23 mouse cellular contexts compared by ENCODE assay signal in genomic region chr1:129558054-129558453, GRCm38 (mm10).
DNase-seq lines count a peak whose midpoint lies in the region; ATAC-seq lines count a peak whose summit lies in the region.
"Had no signal": no experiment of that assay in that cellular context is flagged by ENCODE, and none has a peak within 500 bp of the region (broad histone marks: within the 10 kb centered on the region; RNA-seq: fewer than 3 reads in every experiment).

No protein-coding gene starts in this region.

- no peaks in the 10 kb centered on the region for H3K4me1 ChIP-seq in embryonic facial prominence, embryonic 13.5 days
- no peaks in the 10 kb centered on the region for H3K4me1 ChIP-seq in embryonic facial prominence, embryonic 10.5 days
- H3K4me1 ChIP-seq in kidney, embryonic 15.5 days = 0 out of 2 replicates have a peak, but pooled peaks cover 3% of the 10 kb centered on the region
- no peaks in the 10 kb centered on the region for H3K4me1 ChIP-seq in midbrain, embryonic 11.5 days (ENCODE audit: control insufficient read depth, insufficient read depth, low read length)
- no peaks in the 10 kb centered on the region for H3K4me1 ChIP-seq in midbrain, embryonic 10.5 days
- H3K4me1 ChIP-seq in midbrain, embryonic 16.5 days (ENCODE audit: control insufficient read depth, insufficient read depth, low read length) = no peaks in the 10 kb centered on the region
- H3K4me1 ChIP-seq: embryonic facial prominence, embryonic 15.5 days; hindbrain, embryonic 12.5 days had no signal

- H3K4me3 ChIP-seq in embryonic facial prominence, embryonic 13.5 days = no peak overlapping the region
- no peak overlapping the region for H3K4me3 ChIP-seq in embryonic facial prominence, embryonic 10.5 days
- H3K4me3 ChIP-seq in kidney, embryonic 15.5 days (replicated peaks) = no peak overlapping the region
- H3K4me3 ChIP-seq in midbrain, embryonic 11.5 days (ENCODE audit: low read depth, low read length) = no peak overlapping the region
- H3K4me3 ChIP-seq in midbrain, embryonic 10.5 days = no peak overlapping the region
- no peak overlapping the region for H3K4me3 ChIP-seq in midbrain, embryonic 16.5 days (ENCODE audit: low read depth, low read length)
- H3K4me3 ChIP-seq: embryonic facial prominence, embryonic 15.5 days; gastrocnemius, adult 2 months; hindbrain, embryonic 12.5 days had no signal

- H3K27ac ChIP-seq in embryonic facial prominence, embryonic 13.5 days = no peak overlapping the region
- H3K27ac ChIP-seq in embryonic facial prominence, embryonic 10.5 days (replicated peaks) = no peak overlapping the region
- no peak overlapping the region for H3K27ac ChIP-seq in kidney, embryonic 15.5 days
- no peak overlapping the region for H3K27ac ChIP-seq in midbrain, embryonic 11.5 days (ENCODE audit: low read depth, low read length)
- H3K27ac ChIP-seq in midbrain, embryonic 10.5 days (replicated peaks) = no peak overlapping the region
- H3K27ac ChIP-seq in midbrain, embryonic 16.5 days (ENCODE audit: low read length) = no peak overlapping the region
- H3K27ac ChIP-seq: embryonic facial prominence, embryonic 15.5 days; gastrocnemius, adult 2 months; hindbrain, embryonic 12.5 days had no signal

- WGBS in embryonic facial prominence, embryonic 13.5 days = 77% methylated on average over 4 of the region's 4 CpGs
- 87% methylated on average over 4 of the region's 4 CpGs for WGBS in embryonic facial prominence, embryonic 10.5 days
- WGBS in kidney, embryonic 15.5 days = 80% methylated on average over 4 of the region's 4 CpGs
- 93% methylated on average over 4 of the region's 4 CpGs for WGBS in midbrain, embryonic 11.5 days
- WGBS in midbrain, embryonic 10.5 days = 89% methylated on average over 4 of the region's 4 CpGs
- 83% methylated on average over 4 of the region's 4 CpGs for WGBS in midbrain, embryonic 16.5 days

- no peaks in the 10 kb centered on the region for H3K27me3 ChIP-seq in embryonic facial prominence, embryonic 13.5 days
- no peaks in the 10 kb centered on the region for H3K27me3 ChIP-seq in embryonic facial prominence, embryonic 10.5 days (replicated peaks; ENCODE audit: low read depth, poor library complexity, severe bottlenecking)
- no peaks in the 10 kb centered on the region for H3K27me3 ChIP-seq in kidney, embryonic 15.5 days
- H3K27me3 ChIP-seq in midbrain, embryonic 11.5 days (ENCODE audit: control insufficient read depth, insufficient read depth, low read length) = no peaks in the 10 kb centered on the region
- H3K27me3 ChIP-seq in midbrain, embryonic 10.5 days (ENCODE audit: low read depth, poor library complexity, severe bottlenecking) = no peaks in the 10 kb centered on the region
- H3K27me3 ChIP-seq in midbrain, embryonic 16.5 days (ENCODE audit: control insufficient read depth, insufficient read depth, low read depth, low read length) = no peaks in the 10 kb centered on the region
- H3K27me3 ChIP-seq: embryonic facial prominence, embryonic 15.5 days; hindbrain, embryonic 12.5 days had no signal

- H3K9ac ChIP-seq in embryonic facial prominence, embryonic 13.5 days = no peak overlapping the region
- no peak overlapping the region for H3K9ac ChIP-seq in kidney, embryonic 15.5 days
- no peak overlapping the region for H3K9ac ChIP-seq in midbrain, embryonic 11.5 days (ENCODE audit: low read length)
- no peak overlapping the region for H3K9ac ChIP-seq in midbrain, embryonic 16.5 days (ENCODE audit: low read depth, low read length)
- H3K9ac ChIP-seq: embryonic facial prominence, embryonic 15.5 days; forebrain, postnatal 0 days; hindbrain, embryonic 12.5 days had no signal

- H3K4me2 ChIP-seq in embryonic facial prominence, embryonic 13.5 days = no peak overlapping the region
- no peak overlapping the region for H3K4me2 ChIP-seq in kidney, embryonic 15.5 days
- no peak overlapping the region for H3K4me2 ChIP-seq in midbrain, embryonic 11.5 days
- H3K4me2 ChIP-seq in midbrain, embryonic 16.5 days (ENCODE audit: low read length) = no peak overlapping the region
- H3K4me2 ChIP-seq: embryonic facial prominence, embryonic 15.5 days; heart, embryonic 11.5 days; hindbrain, embryonic 12.5 days had no signal

- H3K9me3 ChIP-seq in embryonic facial prominence, embryonic 13.5 days = no peaks in the 10 kb centered on the region
- H3K9me3 ChIP-seq in embryonic facial prominence, embryonic 10.5 days = peaks cover 4% of the 10 kb centered on the region; the same call in 1 of the 2 replicates
- no peaks in the 10 kb centered on the region for H3K9me3 ChIP-seq in kidney, embryonic 15.5 days (replicated peaks)
- no peaks in the 10 kb centered on the region for H3K9me3 ChIP-seq in midbrain, embryonic 11.5 days (ENCODE audit: control insufficient read depth, low read length)
- peaks cover 5% of the 10 kb centered on the region for H3K9me3 ChIP-seq in midbrain, embryonic 10.5 days (replicated peaks)
- H3K9me3 ChIP-seq in midbrain, embryonic 16.5 days (replicated peaks; ENCODE audit: control insufficient read depth, low read length, poor library complexity, severe bottlenecking) = no peaks in the 10 kb centered on the region
- H3K9me3 ChIP-seq: embryonic facial prominence, embryonic 15.5 days; hindbrain, embryonic 12.5 days had no signal

- H3K36me3 ChIP-seq in embryonic facial prominence, embryonic 13.5 days = no peaks in the 10 kb centered on the region
- no peaks in the 10 kb centered on the region for H3K36me3 ChIP-seq in embryonic facial prominence, embryonic 10.5 days (replicated peaks)
- no peaks in the 10 kb centered on the region for H3K36me3 ChIP-seq in kidney, embryonic 15.5 days
- no peaks in the 10 kb centered on the region for H3K36me3 ChIP-seq in midbrain, embryonic 11.5 days (ENCODE audit: control insufficient read depth, insufficient read depth, low read length)
- no peaks in the 10 kb centered on the region for H3K36me3 ChIP-seq in midbrain, embryonic 10.5 days
- no peaks in the 10 kb centered on the region for H3K36me3 ChIP-seq in midbrain, embryonic 16.5 days (ENCODE audit: control insufficient read depth, insufficient read depth, low read length)
- H3K36me3 ChIP-seq: embryonic facial prominence, embryonic 15.5 days; hindbrain, embryonic 12.5 days had no signal

- no peak for DNase-seq in embryonic facial prominence, embryonic 10.5 days (ENCODE audit: low spot score)
- no peak for DNase-seq in kidney, adult 11 months
- no peak for DNase-seq in midbrain, embryonic 11.5 days (ENCODE audit: low spot score, missing footprints)
- no peak for DNase-seq in midbrain, embryonic 10.5 days (ENCODE audit: low spot score)
- DNase-seq: adrenal gland, adult 8-10 months; adrenal gland, postnatal 25 days; cerebellum, adult 11-12 months; cerebellum, adult 8-10 months; cerebellum, postnatal 10 days; cerebellum, postnatal 36 days; embryo, embryonic 11 days; forebrain, postnatal 0 days; gastrocnemius, adult 2 months; gastrocnemius, postnatal 14 days; heart, adult 11 months had no signal

- ATAC-seq in embryonic facial prominence, embryonic 13.5 days (ENCODE audit: insufficient number of reproducible peaks, insufficient read depth, low FRiP score, low TSS enrichment, low read depth) = peak; percentile 63; the same call in 1 of the 2 replicates
- ATAC-seq in kidney, embryonic 15.5 days (replicated peaks; ENCODE audit: low FRiP score) = peak; percentile 27; the same call in 1 of the 2 replicates
- 0 out of 2 replicates have a peak, but pooled peaks have one; percentile 38 for ATAC-seq in midbrain, embryonic 11.5 days (ENCODE audit: low FRiP score)
- 0 out of 2 replicates have a peak, but pooled peaks have one; percentile 51 for ATAC-seq in midbrain, embryonic 16.5 days
- ATAC-seq: activated CD4-positive, CD25-positive, alpha-beta regulatory T cell, adult 4 months; forebrain, embryonic 14.5 days; forebrain, postnatal 0 days had no signal
